Mouse (Mus musculus) right cerebral cortex, postnatal 36 days (tissue): ENCODE results near the gene Cd109.
A peak's percentile ranks its signal among the peaks of the same experiment; 100 is the strongest.

ENCODE experiments used
- DNase-seq, 2 experiments: peaks; one replicate each; pipeline ENCODE4 v3.0.0; 2022; ENCODE audit warnings: low spot score in 2 of 2, mixed read lengths in 1 of 2

Gene Cd109

DNA sequence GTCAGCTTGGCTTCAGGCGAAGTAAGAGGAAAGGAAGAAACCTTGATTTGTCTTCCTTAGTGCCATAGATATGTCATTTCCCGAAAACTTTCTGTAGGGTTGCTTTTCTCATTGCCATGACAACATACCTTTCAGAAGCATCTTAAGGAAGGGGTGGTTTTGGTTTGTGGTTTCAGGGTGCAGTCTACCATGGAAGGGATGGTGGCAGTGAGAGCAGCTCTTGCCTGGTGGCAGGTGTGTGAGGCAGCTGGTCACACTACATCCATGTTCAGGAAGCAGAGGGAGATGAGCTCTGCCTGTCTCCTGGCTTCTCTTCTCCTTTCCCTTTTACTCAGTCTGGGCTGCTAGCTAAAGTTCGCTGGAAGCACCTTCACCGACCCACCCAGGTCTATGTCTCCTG, 26.0 kb downstream of the Cd109 start:
- DNase-seq: no peak

DNA sequence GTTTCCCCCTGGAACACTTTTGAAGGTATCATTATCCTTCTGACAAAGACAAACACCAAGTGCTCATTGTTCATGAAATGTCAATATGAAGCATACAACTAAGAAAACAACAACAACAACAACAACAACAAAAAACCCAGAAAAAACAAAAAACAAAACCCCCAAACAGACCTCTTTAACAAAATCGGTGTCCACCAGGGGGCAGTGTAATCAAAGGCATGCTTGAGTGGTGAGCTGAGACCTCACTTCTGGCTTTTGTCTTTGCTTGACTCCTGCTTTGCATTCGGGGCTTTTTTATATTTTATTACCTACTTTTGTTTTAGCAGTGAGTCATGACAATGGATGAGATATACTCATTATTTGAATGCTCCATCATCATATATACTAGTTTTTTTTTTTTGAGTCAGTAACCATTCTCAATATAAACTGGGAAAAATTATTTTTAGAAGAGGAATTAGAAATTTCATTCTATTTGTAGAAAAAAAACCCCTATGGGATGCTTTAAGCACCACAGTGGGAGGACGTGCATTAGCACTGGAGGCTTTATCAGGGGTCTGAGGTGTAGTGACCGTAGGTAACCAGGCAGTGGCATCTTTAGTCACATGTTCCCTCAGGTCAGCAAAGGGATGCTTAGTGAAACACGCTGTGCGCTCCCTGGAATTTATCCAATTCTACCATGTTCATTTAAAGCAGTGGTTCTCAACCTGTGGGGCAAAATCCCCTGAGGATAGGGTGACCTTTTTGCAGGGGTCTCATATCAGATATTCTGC, 30.8 kb downstream of the Cd109 start:
- no peak for DNase-seq

- DNase-seq: no peak
Observed at GRCm38 (mm10) chr9:78648641-78649040, 33.3 kb downstream of the Cd109 start.

DNA sequence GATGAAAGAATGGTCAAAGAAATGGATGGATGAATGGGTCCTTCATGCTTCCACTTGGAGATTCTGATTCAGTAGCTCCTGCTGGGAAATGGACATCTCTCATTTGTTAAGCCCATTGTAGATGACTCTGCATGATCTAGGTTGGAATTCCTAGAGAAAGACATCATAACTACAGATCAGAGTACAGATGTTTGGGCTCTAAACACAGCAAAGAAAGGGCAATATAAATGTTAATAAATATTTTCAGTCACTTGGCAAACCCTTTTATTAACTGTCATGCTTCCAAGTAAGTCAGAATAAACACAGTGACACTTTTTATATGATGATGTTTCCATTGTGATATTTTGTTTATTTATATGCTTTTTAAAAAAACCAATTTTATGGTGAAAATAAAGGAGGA, 34.1 kb downstream of the Cd109 start:
- DNase-seq: no peak

- DNase-seq: no peak
Observed at GRCm38 (mm10) chr9:78657564-78657963, 42.2 kb downstream of the Cd109 start.

DNA sequence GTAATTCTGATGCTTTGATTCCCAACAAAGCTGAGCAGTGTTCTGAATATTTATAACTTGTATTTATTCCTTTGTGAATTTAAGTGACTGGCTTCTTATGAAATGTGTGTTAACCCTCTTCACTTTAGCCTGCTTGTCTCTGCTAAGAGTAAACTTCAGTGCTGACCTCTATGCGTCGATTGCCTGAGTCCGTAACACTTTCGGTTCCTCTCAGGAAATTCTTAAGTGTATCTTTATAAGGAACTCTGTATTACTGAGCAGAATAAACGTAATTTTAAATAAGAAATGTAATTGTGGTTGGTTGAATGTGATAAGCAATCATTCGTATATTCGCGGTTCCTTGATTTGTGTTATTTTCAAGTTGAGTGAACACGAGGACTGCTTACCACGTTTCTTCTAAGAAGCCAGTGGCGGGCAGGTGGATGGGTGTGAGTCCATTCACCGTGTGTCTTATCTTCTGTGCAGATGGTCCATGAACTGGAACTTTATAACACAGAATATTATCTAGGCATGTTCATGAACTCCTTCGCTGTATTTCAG, 56.2 kb downstream of the Cd109 start:
- no peak for DNase-seq

DNA sequence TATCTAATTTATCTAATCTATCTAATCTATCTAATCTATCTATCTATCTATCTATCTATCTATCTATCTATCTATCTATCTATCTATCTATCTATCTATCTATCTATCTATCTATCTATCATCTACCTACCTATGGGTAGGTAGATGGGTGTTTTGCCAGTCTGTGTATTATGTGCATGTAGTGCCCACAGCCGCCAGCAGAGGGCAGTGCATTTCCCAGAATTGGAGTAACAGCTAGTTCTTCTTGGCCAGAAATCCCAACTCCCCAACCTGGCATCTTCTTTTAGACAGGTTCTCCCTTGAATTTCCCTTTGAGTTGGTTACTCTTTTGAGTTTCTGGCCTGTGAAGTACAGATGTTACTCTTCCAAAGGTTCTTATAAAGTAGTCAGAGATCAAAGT, 85.3 kb downstream of the Cd109 start:
- peak; percentile 14 to 46 for DNase-seq

GRCm38 (mm10) chr9:78702509-78703239, 87.3 kb downstream of the Cd109 start:
- no peak for DNase-seq

DNA sequence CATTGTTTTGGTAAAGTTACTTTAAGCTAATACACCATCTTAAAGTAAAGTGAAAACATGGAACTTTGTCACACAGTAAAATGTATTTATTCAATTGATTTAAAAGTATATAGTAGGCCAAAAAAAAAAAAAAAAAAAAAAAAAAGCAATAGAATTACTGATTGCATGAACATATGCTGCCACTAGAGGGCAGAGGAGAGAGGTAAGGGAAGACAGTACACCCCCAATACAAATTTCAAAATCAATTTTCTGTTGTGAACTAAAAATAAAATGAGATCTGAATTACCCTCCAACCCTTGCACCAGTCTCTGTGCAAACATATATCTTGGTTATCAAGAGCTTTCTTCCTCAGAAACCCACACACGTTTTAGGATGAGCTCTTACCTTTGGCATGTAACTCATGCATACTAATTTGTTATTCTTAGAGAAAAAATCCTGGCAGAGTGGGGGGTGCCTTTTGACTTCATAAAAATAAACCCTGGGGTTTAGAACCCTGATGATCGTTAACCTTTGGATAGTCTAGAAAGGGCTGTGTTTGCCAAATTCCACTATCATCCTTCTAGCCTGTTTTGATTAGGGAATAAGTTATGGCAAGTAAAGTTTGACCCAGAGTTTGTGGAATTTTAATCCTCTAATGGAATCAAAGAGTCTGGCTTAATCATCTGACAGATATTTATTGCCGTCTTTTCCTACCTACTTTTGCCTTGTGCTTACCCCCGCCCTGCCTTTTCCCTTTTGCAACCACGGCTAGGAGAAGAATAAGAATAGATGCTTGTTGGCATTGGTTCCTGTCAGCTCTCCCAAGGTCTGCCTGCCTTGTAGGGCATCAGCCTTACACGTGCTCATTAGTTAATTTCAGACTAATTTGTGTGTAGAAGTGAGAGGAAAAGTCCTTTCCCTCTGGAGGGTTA, 105.8 kb downstream of the Cd109 start:
- no peak for DNase-seq

- no peak for DNase-seq
Observed at GRCm38 (mm10) chr9:78731931-78732330, 116.6 kb downstream of the Cd109 start.

DNA sequence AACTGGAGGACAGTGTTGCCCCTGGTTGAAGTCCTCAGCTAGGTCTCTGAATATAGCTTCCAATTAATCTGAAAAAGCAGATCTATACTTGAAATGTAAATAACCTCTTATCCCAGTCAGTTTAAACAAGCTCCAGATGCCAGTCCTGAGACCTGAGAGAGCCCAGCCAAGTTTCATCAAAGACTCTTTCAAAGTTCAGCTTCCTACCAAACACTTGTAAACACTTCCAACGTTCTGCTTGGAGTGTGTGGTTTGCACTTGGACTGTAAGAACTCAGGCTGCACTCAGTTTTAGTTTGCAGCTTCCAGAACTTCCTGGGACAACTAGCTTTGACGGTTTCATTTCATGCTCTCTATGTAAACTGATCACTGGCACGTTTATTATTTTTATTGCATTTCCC, 120.2 kb downstream of the Cd109 start:
- no peak for DNase-seq

- no peak for DNase-seq
Observed at GRCm38 (mm10) chr9:78742012-78742411, 126.7 kb downstream of the Cd109 start.

- no peak for DNase-seq
Observed at GRCm38 (mm10) chr9:78750246-78750645, 134.9 kb downstream of the Cd109 start.
